Mouse (Mus musculus) liver, adult 2 months (tissue): Measurements from ENCODE around the gene Prdm16. TPM values are rescaled to one million over a fixed set of nuclear protein-coding genes. Genes with fewer than 3 reads are reported as not detected.

Source experiments
- DNase-seq: peaks from one replicate; pipeline ENCODE4 v3.0.0-alpha.2; 2011; ENCODE audit warnings: low read depth, low spot score; ENCODE audit errors: extremely low read depth
- H3K27ac ChIP-seq: fragments of 200-500 bp; replicated peaks from 2 replicates; pipeline ENCODE4 v1.5.1; 2012; ENCODE audit warnings: low read depth, mild to moderate bottlenecking, control low read depth, inconsistent platforms, low read length; ENCODE audit not compliant: insufficient read depth
- H3K27me3 ChIP-seq: fragments of 200-500 bp; 2 replicates; pipeline ENCODE4 v1.6.1; 2012; ENCODE audit warnings: mild to moderate bottlenecking, moderate library complexity, low read length, inconsistent platforms; ENCODE audit not compliant: control insufficient read depth, insufficient read depth
- H3K36me3 ChIP-seq: fragments of 200-500 bp; 2 replicates; pipeline ENCODE4 v1.6.1; 2012; ENCODE audit warnings: low read length, inconsistent platforms; ENCODE audit not compliant: control insufficient read depth, insufficient read depth
- H3K4me1 ChIP-seq: fragments of 200-500 bp; 2 replicates; pipeline ENCODE4 v1.6.1; 2011; ENCODE audit warnings: low read length; ENCODE audit not compliant: control insufficient read depth, insufficient read depth
- H3K4me3 ChIP-seq: fragments of 200-500 bp; 2 replicates; pipeline ENCODE4 v1.5.1; 2011; ENCODE audit warnings: low read depth, mild to moderate bottlenecking, control low read depth, low read length, moderate library complexity; ENCODE audit not compliant: insufficient read depth
- H3K79me2 ChIP-seq: fragments of 200-500 bp; 2 replicates; pipeline ENCODE4 v1.6.1; 2012; ENCODE audit warnings: inconsistent platforms, mild to moderate bottlenecking, low read length, moderate library complexity; ENCODE audit not compliant: control insufficient read depth, insufficient read depth
- H3K9ac ChIP-seq: fragments of 200-500 bp; 2 replicates; pipeline ENCODE4 v1.6.1; 2012; ENCODE audit warnings: low read depth, mild to moderate bottlenecking, control low read depth, inconsistent platforms, low read length
- CTCF ChIP-seq: fragments of 200-500 bp; IDR thresholded peaks from 2 replicates; pipeline ENCODE4 v1.5.1; 2011; ENCODE audit warnings: low read depth, low read length, control low read depth
- POLR2A ChIP-seq: fragments of 200-500 bp; IDR thresholded peaks from 2 replicates; pipeline ENCODE4 v1.6.1; 2011; ENCODE audit warnings: low read length, control low read depth; ENCODE audit not compliant: insufficient read depth; ENCODE audit errors: extremely low read depth
- WGBS: fragments of 180-500 bp; shearing (Covaris S2); methylation state at CpG from one replicate; pipeline ENCODE4 v1.1.7; 2018; 5-methylcytosine and 5-hydroxymethylcytosine counted together
- polyA plus RNA-seq: library from polyadenylated mRNA; depleted of rRNA; stranded (reverse); fragments of >200 nt; gene quantifications from 2 replicates; pipeline ENCODE4 v1.2.3, GENCODE M21; 2012; rRNA removed
- total RNA-seq: library from RNA; depleted of rRNA; stranded (reverse); fragments of >200 nt; gene quantifications from 2 replicates; pipeline ENCODE4 v1.2.3, GENCODE M21; 2014; rRNA removed

The Prdm16 gene
- total RNA-seq (0.37 and 0.40 TPM in 2 replicates), polyA plus RNA-seq (0.22 and 0.39 TPM in 2 replicates)

GRCm38 (mm10) chr4:154636721-154637311 is at the start of gene Prdm16:
Gene Prdm16 (minus strand): TSS chr4:154636873.
- Histone ChIP-seq H3K4me1 (no peaks in the 10 kb centered on the region), H3K27ac (no peak within 1 kb of the TSS), H3K36me3 (no peaks in the 10 kb centered on the region), H3K4me3 (peak within 1 kb of the TSS; percentile 61; the same call in 1 of the 2 replicates), H3K27me3 (peaks cover 23% of the 10 kb centered on the region), H3K9ac (peak within 1 kb of the TSS; percentile 75; the same call in 1 of the 2 replicates), H3K79me2 (no peaks in the 10 kb centered on the region)
- no peak for TF ChIP-seq POLR2A
- no peak for TF ChIP-seq CTCF
- under 1% methylated on average over 47 of the region's 47 CpGs for WGBS
- DNase-seq = no peak

GRCm38 (mm10) chr4:154683068-154683752 is 46.5 kb upstream of the Prdm16 start:
- H3K9ac ChIP-seq = no peak overlapping the region
- H3K4me3 ChIP-seq = no peak overlapping the region
- no peaks in the 10 kb centered on the region for H3K36me3 ChIP-seq
- H3K4me1 ChIP-seq = no peaks in the 10 kb centered on the region
- DNase-seq = no peak
- no peak overlapping the region for H3K27ac ChIP-seq
- WGBS = 73% methylated on average over 5 of the region's 5 CpGs
- TF ChIP-seq CTCF = no peak
- TF ChIP-seq POLR2A = no peak
- no peaks in the 10 kb centered on the region for H3K27me3 ChIP-seq
- H3K79me2 ChIP-seq = no peaks in the 10 kb centered on the region

- WGBS = 57% methylated on average over 14 of the region's 14 CpGs
- Histone ChIP-seq H3K4me1 (no peaks in the 10 kb centered on the region), H3K9ac (no peak overlapping the region), H3K27me3 (no peaks in the 10 kb centered on the region), H3K79me2 (no peaks in the 10 kb centered on the region), H3K4me3 (no peak overlapping the region), H3K36me3 (no peaks in the 10 kb centered on the region), H3K27ac (no peak overlapping the region)
- no peak for TF ChIP-seq CTCF
- no peak for TF ChIP-seq POLR2A
- DNase-seq = no peak
Observed at GRCm38 (mm10) chr4:154682311-154682710, 45.6 kb upstream of the Prdm16 start.

- no peak for TF ChIP-seq POLR2A
- no peak for TF ChIP-seq CTCF
- Histone ChIP-seq H3K4me3 (no peak overlapping the region), H3K79me2 (no peaks in the 10 kb centered on the region), H3K9ac (no peak overlapping the region), H3K4me1 (no peaks in the 10 kb centered on the region), H3K27me3 (no peaks in the 10 kb centered on the region), H3K36me3 (no peaks in the 10 kb centered on the region), H3K27ac (no peak overlapping the region)
- WGBS = 67% methylated on average over 10 of the region's 10 CpGs
- DNase-seq = no peak
Observed at GRCm38 (mm10) chr4:154675441-154676000, 38.8 kb upstream of the Prdm16 start.

- Histone ChIP-seq H3K9ac (no peak overlapping the region), H3K36me3 (no peaks in the 10 kb centered on the region), H3K4me3 (no peak overlapping the region), H3K27me3 (no peaks in the 10 kb centered on the region), H3K79me2 (no peaks in the 10 kb centered on the region), H3K4me1 (no peaks in the 10 kb centered on the region), H3K27ac (no peak overlapping the region)
- 44% methylated on average over 15 of the region's 15 CpGs for WGBS
- TF ChIP-seq POLR2A (no peak), CTCF (no peak)
- DNase-seq = no peak
Observed at GRCm38 (mm10) chr4:154674966-154675365, 38.3 kb upstream of the Prdm16 start.
